Mouse (Mus musculus) v-Abl transformed pro-B cells (cell line): ENCODE data around the gene Pdp2.

Source experiments
- in situ Hi-C, 2 experiments: fragments of 400-800 bp; cut with MboI; formaldehyde crosslinking; loops; one replicate each; pipeline ENCODE4 v1.15.1; 2025; ENCODE audit not compliant: unreplicated experiment in 2 of 2

Pdp2 gene

DNA sequence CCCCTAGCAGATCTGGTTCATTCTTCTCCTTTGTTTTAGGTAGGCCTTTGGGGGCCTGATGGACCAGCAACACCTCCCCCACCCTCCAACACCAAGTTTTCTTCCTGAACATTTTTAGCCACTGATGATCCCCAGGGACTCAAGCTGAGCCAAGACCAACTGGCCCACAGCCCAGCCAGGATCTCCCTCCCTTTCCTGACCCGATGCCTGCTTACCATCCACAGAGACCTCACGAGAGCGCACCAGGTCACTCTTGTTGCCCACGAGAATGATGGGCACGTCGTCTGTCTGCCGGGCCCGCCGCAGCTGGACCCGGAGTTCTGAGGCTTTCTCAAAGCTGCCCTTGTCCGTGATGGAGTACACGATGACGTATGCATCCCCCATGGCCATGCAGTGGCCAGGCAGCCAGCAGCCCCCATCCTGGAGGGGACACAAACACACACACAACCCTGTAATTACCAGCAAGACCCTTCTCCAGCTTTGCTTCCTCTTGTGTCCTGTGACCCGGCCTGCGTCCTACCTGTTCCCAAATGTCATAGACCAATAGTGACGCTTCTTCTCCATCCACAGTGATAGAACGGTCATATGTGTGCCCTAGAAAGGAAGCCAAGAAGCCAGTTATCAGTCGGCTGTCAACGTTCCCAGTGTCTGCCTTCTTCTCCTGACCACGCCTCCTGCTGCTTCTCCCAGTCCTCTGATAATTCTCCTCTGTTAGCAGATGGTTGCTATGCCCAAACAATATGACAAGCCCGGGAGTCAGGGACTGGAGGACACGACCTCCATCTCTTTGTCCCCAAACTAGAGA, 38.3 kb downstream of the Pdp2 start:
- in situ Hi-C loops = no loop called here

DNA sequence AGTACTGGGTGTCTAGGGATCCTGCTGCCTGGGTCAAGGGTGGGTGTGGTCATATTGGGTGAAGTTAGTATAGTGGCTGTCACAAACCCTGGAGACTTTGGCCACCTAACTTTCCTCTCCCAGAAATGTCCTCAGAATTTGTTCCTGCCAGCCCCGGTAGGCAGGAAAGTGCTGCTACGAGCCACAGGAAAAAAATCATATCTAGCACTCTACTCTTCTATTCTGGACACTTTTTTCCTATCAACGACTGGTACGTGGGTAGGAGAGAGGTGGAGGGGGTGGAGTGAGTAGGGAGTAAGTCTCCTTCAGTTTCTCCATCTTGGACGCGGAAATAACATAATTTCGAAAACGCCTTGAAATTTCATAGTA, 38.8 kb downstream of the Pdp2 start:
- in situ Hi-C loops = no loop called here

DNA sequence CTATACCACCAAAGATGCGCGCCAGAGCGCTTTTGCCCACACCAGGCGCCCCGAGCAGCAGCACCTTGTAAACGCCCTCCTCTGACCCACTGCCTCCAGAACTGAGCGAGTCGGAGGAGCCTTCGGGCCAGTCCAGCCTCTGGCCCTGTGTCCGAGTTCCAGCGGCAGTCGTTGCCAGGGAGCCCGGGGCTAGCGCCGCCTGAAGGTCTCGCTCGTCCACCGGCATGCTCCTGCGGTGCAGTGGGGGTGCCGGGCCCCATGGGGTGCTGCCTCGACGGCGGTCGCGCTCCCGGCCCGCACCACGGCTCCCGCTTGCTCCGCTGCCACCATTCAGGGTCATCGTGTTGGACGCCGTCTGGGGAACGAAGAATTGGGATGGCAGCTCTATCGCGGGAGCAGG, 39.3 kb downstream of the Pdp2 start:
- in situ Hi-C loops = no loop called here

DNA sequence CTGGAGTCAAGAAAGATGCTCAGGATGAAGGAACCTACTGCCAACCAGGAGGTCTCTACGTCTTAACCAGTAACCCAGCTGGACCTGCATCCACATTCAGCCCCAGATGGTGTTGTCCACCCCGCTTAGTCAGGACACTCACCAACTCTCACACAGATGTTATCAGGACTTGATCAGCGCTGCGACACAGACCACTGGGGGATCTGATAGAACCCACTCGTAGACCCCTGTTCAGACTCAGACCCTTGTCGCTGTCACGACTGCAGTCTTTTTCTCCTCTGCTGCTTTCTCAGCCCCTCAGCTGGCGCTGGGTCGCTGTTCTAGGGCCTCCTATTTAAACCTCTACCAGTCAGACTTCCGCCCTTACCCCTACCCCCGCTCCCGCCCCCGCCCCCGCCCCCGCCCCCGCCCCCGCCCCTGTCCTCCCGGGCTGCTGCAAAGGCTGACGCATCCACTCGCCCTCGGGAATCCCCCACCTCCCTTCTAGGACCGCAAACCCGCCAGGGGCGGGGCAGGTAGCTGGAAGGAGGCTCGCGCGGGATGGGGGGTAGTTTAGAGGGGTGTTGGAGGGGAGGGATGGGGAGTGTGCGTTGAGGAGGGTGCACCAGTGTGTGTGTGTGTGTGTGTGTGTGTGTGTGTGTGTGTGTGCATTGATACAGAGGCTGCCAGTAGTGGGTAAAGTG, 39.9 kb downstream of the Pdp2 start, which contains the start of gene Rrad:
Gene Rrad (minus strand): TSS at position 347 of the 683 bp plus-strand sequence.
- in situ Hi-C loops = no loop called here

DNA sequence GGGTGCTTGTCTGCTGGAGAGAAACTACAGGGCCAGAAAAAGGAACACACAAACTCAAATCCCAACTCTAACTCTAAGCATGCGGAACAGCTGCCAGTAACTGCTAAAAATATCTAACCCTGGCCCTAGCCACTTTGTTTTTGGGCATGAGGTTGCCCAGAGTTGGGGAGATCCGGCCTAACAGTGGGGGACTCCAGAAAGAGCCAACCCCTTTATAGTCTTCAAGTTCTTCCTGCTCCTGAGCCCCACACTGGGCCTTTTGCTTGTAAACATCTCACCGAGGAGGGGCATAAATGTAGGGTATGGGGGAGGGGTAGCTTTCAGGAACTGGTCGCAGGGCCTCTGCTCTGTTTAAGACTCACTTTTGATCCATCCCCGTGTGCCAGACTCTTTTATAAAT, 40.7 kb downstream of the Pdp2 start:
- in situ Hi-C loops = no loop called here

DNA sequence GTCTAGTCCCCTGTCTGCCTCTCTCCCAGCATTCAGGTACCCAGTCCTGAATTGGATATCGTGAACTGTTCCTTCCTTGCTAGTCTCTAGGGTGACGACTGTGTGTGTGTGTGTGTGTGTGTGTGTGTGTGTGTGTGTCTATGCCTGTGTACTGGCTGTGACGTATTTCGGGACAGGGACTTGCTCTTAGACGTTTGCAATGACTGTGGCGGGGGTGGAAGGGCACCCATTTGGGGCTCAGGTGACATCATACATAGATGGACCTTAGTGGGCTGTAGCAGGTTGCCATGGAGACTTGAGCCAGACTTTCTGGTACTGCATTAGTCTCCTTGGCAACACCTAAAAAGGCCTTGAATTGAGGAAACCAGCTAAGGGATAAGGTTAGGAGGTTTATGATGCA, 41.2 kb downstream of the Pdp2 start:
- in situ Hi-C loops = no loop called here

DNA sequence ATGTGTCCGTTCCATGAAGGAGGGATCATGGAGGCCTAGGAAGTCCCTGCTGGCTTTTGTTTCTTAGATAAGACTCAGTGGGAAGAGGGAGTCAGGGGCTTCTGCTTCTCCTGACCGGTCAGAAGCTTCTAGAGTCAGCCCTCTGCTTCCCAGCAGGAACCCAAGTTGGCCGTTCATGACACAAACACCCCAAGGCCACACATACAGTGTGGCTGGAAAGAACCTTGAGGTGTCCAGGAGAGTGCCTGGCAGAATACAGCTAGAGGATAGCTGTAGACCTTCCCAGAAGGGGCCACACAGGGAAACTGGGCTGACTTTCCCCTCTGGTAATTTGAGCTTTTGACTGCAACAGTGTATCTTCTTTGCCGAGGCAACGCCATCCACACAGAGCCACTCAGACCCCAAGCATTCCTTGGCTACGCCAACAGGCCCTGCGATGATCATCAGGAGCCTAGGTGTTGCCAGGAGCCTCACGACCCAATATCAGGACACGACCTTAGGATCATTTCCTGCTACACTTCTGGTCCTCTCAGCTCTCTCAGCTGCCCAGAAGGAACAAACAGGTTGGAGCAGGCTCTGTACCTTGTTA, 42.0 kb downstream of the Pdp2 start:
- in situ Hi-C loops = no loop called here

DNA sequence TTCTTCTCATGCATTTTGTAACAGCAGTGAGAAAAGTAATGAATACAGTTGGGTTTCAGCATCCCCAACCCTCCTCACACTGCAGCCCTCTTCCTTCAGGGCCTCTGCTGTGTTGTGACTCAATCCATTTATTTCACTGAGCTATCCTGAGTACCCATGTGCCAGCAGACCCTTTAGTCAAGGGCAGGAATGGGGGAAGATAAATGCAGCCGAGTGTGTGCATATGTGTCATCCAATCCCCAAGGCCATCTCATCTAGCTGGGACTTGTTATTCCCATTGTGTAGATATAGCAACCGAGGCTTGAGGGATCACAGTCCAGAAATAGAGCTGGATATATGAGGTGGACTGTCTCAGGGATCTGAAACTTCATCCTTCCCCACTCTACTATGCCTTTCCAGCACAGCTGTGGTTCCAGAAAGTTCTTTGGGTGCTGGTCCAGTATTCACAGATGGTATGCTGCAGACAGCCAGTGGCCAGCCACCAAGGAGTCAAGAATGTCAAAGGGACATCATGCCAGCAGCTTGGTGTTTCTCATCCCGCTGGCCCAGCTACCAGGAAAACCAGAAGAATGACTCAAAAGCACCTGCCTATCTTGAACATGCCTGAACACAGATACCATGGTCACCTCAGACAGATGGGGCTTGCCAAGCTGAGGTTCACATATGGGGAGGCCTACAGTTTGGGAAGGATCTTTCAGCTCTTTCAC, 43.9 kb downstream of the Pdp2 start:
- in situ Hi-C loops = no loop called here

DNA sequence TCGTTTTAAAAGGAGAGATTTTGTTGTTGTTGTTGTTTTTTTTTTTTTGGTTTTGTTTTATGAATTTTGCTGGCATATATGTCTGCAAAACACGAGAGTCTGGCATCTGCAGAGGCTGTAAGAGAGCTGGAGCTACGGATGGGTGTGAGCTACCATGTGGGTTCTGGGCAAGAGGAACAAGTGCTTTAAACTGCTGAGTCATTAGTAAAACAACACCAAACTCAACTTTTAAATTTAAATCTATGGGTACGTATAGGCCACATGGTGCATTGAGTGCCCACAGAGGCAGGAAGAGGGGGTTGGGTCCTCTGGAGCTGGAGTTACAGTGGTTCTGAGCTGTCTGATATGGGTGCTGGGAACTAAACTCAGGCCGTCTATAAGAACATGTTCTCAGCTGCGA, 46.8 kb downstream of the Pdp2 start:
- in situ Hi-C loops = no loop called here

- in situ Hi-C loops = loop anchor here (5.0 kb wide), 2 partner anchors 38 to 48 kb away; partner anchors contain the start of gene Pdp2 (in 1 of the 2)
Observed at GRCm38 (mm10) chr8:104640241-104640640, 49.0 kb downstream of the Pdp2 start.

DNA sequence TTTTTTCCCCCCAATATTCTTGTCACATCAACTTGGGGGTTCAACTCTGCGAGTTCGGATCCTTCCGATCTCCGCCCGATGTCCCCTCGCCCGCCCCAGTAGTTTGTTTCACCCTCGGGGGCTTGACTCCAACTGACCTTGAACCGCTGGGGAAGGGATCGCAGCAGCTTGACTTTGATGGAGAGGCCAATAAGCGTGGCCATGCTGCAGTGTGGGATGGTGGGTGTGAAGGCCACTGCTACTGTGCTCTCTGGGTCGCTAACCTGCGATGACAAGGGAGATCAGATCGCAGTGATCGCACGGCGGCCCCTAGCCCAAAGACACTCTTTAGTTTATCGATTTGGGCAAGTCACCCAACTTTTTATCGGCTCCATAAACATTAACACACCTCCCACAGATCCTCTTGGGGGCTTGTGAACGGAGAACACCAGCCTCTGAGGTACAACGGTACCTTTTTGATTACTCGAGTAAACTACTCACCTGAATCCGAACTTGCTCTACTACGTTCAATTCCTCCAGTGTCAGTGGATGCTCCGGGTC, 49.6 kb downstream of the Pdp2 start:
- in situ Hi-C loops = loop anchor here (5.0 kb wide), 2 partner anchors 39 to 49 kb away; partner anchors contain the start of gene Pdp2 (in 1 of the 2)

- in situ Hi-C loops = loop anchor here (5.0 kb wide), 2 partner anchors 39 to 49 kb away; partner anchors contain the start of gene Pdp2 (in 1 of the 2)
Observed at GRCm38 (mm10) chr8:104641426-104642323, 50.4 kb downstream of the Pdp2 start, which contains the start of gene Ciao2b. Gene Ciao2b (minus strand): TSS chr8:104641965.

- in situ Hi-C loops = loop anchor here (5.0 kb wide), 2 partner anchors 40 to 50 kb away; partner anchors contain the start of gene Pdp2 (in 1 of the 2)
Observed at GRCm38 (mm10) chr8:104642324-104642654, 51.0 kb downstream of the Pdp2 start.

DNA sequence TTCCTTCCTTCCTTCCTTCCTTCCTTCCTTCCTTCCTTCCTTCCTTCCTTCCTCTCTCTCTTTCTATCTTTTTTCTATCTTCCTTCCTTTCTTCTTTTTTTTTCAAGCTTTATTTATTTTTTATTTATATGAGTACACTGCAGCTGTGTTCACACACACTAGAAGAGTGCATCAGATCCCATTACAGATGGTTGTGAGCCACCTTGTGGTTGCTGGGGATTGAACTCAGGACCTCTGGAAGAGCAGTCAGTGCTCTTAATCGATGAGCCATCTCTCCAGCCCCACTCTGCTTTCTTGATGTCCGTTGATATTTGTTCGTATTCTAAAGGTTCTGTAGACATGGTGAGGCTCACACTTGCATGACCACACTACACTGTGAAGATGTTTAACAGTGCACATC, 52.9 kb downstream of the Pdp2 start:
- in situ Hi-C loops = loop anchor here (5.0 kb wide), 2 partner anchors 42 to 52 kb away; partner anchors contain the start of gene Pdp2 (in 1 of the 2)
